Mouse (Mus musculus) adrenal gland, adult 2 months (tissue): Measurements from ENCODE around the gene Cradd. TPM values are rescaled to one million over a fixed set of nuclear protein-coding genes. Genes with fewer than 3 reads are reported as not detected.

ENCODE experiments used
- DNase-seq: peaks from one replicate; pipeline ENCODE4 v3.0.0; 2021
- long read RNA-seq: library from polyadenylated mRNA; stranded (forward); transcript quantifications from one replicate; pipeline ENCODE4 v2.0.0, GENCODE M21; 2021
- polyA plus RNA-seq: library from polyadenylated mRNA; depleted of rRNA; stranded (reverse); fragments of >200 nt; gene quantifications from 2 replicates; pipeline ENCODE4 v1.2.3, GENCODE M21; 2012; rRNA removed
- total RNA-seq, 2 experiments: library from RNA; stranded (reverse); gene quantifications; 2 replicates each; pipeline ENCODE4 v1.2.3; 2021

Gene Cradd
- total RNA-seq (10 to 100 TPM; 12.7 to 13.1 TPM), polyA plus RNA-seq (31.1 and 32.5 TPM in 2 replicates)
- long read RNA-seq, partial matches to known transcripts: 0 of 5 reads
- long read RNA-seq, other reads (novel, unspliced or antisense): 3 of 5 reads

GRCm38 (mm10) chr10:95323393-95324277 is at the start of gene Cradd:
Gene Cradd, minus strand, starts transcription at chr10:95324133.
- DNase-seq: peak; percentile 86

- no peak for DNase-seq
Observed at GRCm38 (mm10) chr10:95373340-95373739, 49.4 kb upstream of the Cradd start.

GRCm38 (mm10) chr10:95371942-95372341 is 48.0 kb upstream of the Cradd start:
- no peak for DNase-seq

- no peak for DNase-seq
Observed at GRCm38 (mm10) chr10:95369190-95369589, 45.3 kb upstream of the Cradd start.

- DNase-seq: no peak
Observed at GRCm38 (mm10) chr10:95368151-95368550, 44.2 kb upstream of the Cradd start.

GRCm38 (mm10) chr10:95367661-95368089 is 43.7 kb upstream of the Cradd start:
- no peak for DNase-seq

GRCm38 (mm10) chr10:95367241-95367640 is 43.3 kb upstream of the Cradd start:
- DNase-seq: no peak

GRCm38 (mm10) chr10:95362326-95362725 is 38.4 kb upstream of the Cradd start:
- no peak for DNase-seq

GRCm38 (mm10) chr10:95361260-95361841 is 37.4 kb upstream of the Cradd start:
- DNase-seq: no peak

- DNase-seq: no peak
Observed at GRCm38 (mm10) chr10:95360048-95360447, 36.1 kb upstream of the Cradd start.

GRCm38 (mm10) chr10:95357721-95358120 is 33.8 kb upstream of the Cradd start:
- no peak for DNase-seq

- no peak for DNase-seq
Observed at GRCm38 (mm10) chr10:95356711-95357110, 32.8 kb upstream of the Cradd start.

GRCm38 (mm10) chr10:95355678-95356268 is 31.8 kb upstream of the Cradd start:
- DNase-seq: peak; percentile 76

- DNase-seq: no peak
Observed at GRCm38 (mm10) chr10:95354673-95355072, 30.7 kb upstream of the Cradd start.

- DNase-seq: no peak
Observed at GRCm38 (mm10) chr10:95354047-95354446, 30.1 kb upstream of the Cradd start.

- no peak for DNase-seq
Observed at GRCm38 (mm10) chr10:95348457-95348856, 24.5 kb upstream of the Cradd start.

- DNase-seq: no peak
Observed at GRCm38 (mm10) chr10:95347776-95348175, 23.8 kb upstream of the Cradd start.

- no peak for DNase-seq
Observed at GRCm38 (mm10) chr10:95342833-95343590, 19.1 kb upstream of the Cradd start.

- no peak for DNase-seq
Observed at GRCm38 (mm10) chr10:95340676-95341075, 16.7 kb upstream of the Cradd start.

GRCm38 (mm10) chr10:95337589-95337988 is 13.7 kb upstream of the Cradd start:
- DNase-seq: no peak

GRCm38 (mm10) chr10:95336781-95337544 is 13.0 kb upstream of the Cradd start:
- DNase-seq: no peak
